Mouse (Mus musculus) forebrain, embryonic 12.5 days (tissue): ENCODE data around the gene Ceacam15. TPM values are rescaled to one million over a fixed set of nuclear protein-coding genes. Genes with fewer than 3 reads are reported as not detected.
"Not testable (repeated sequence)": the region's sequence is repeated elsewhere in the genome, so short reads cannot be mapped to it uniquely, and the experiment has no call there.

ENCODE experiments used
- ATAC-seq: fragments of 200-750 bp; cut with Nextera tagmentation; 2 replicates; pipeline ENCODE4 v1.8.0; 2017; ENCODE audit warnings: moderate TSS enrichment; ENCODE audit not compliant: low FRiP score
- H3K27ac ChIP-seq: fragments of 300-500 bp; sonication (generic); 2 replicates; pipeline ENCODE4 v1.5.1; 2016; ENCODE audit warnings: mild to moderate bottlenecking
- H3K27me3 ChIP-seq: fragments of 300-500 bp; sonication (generic); 2 replicates; pipeline ENCODE4 v1.6.1; 2016; ENCODE audit warnings: mild to moderate bottlenecking
- H3K36me3 ChIP-seq: fragments of 300-500 bp; sonication (generic); replicated peaks from 2 replicates; pipeline ENCODE4 v1.6.1; 2016; ENCODE audit warnings: mild to moderate bottlenecking
- H3K4me1 ChIP-seq: fragments of 300-500 bp; sonication (generic); 2 replicates; pipeline ENCODE4 v1.6.1; 2016
- H3K4me2 ChIP-seq: fragments of 300-500 bp; sonication (generic); 2 replicates; pipeline ENCODE4 v1.6.1; 2016; ENCODE audit warnings: mild to moderate bottlenecking, moderate library complexity
- H3K4me3 ChIP-seq: fragments of 300-500 bp; sonication (generic); replicated peaks from 2 replicates; pipeline ENCODE4 v1.5.1; 2016; ENCODE audit warnings: mild to moderate bottlenecking
- H3K9ac ChIP-seq: fragments of 300-500 bp; sonication (generic); 2 replicates; pipeline ENCODE4 v1.6.1; 2016; ENCODE audit warnings: mild to moderate bottlenecking
- H3K9me3 ChIP-seq: fragments of 300-500 bp; sonication (generic); 2 replicates; pipeline ENCODE4 v1.6.1; 2016
- WGBS: fragments of 180-500 bp; shearing (Covaris S2); methylation state at CpG from one replicate; pipeline ENCODE4 v1.1.7; 2016; 5-methylcytosine and 5-hydroxymethylcytosine counted together
- polyA plus RNA-seq: library from polyadenylated mRNA; unstranded; fragments of >200 nt; fragmentation: Nextera tagmentation; extraction: Ambion mirVana; gene quantifications from 2 replicates; pipeline ENCODE4 v1.2.1, GENCODE M21; 2016

Ceacam15 gene
- polyA plus RNA-seq, 1 experiment from 2014 or later = not detected

GRCm38 (mm10) chr7:16674699-16675098 lies 806 bp downstream of the Ceacam15 start:
- ATAC-seq, H3K9ac ChIP-seq, H3K4me1 ChIP-seq, H3K27me3 ChIP-seq, H3K36me3 ChIP-seq, H3K4me2 ChIP-seq, H3K4me3 ChIP-seq, H3K27ac ChIP-seq, H3K9me3 ChIP-seq: not testable (repeated sequence)
- WGBS = 47% methylated on average over 5 of the region's 5 CpGs

DNA sequence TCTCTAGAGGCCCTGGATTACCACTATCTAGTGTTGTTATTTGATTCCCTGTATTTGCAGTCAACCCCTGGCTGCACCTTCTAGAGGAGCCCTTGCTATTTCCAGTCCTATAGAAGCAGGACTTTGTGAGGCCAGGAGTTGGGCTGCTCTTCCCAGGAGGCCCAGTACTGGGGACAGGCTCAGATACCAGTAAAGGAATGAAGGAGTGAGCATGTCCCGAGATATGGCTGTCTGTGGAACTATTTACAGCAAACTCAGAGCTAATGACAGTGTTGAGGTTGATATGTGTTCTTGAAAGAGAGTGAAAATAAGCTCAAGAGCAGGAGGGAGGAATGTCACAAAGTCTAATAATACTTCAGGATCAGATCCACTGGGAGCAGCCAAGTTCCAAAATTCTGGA lies 1.7 kb downstream of the Ceacam15 start:
- no peaks in the 10 kb centered on the region for H3K27me3 ChIP-seq
- no peak overlapping the region for H3K27ac ChIP-seq
- H3K9me3 ChIP-seq = no peaks in the 10 kb centered on the region
- H3K4me2 ChIP-seq = no peak overlapping the region
- no peak overlapping the region for H3K4me3 ChIP-seq
- no peaks in the 10 kb centered on the region for H3K4me1 ChIP-seq
- no peak overlapping the region for H3K9ac ChIP-seq
- WGBS = 79% methylated on average over 1 of the region's 1 CpGs
- no peaks in the 10 kb centered on the region for H3K36me3 ChIP-seq
- no peak for ATAC-seq

DNA sequence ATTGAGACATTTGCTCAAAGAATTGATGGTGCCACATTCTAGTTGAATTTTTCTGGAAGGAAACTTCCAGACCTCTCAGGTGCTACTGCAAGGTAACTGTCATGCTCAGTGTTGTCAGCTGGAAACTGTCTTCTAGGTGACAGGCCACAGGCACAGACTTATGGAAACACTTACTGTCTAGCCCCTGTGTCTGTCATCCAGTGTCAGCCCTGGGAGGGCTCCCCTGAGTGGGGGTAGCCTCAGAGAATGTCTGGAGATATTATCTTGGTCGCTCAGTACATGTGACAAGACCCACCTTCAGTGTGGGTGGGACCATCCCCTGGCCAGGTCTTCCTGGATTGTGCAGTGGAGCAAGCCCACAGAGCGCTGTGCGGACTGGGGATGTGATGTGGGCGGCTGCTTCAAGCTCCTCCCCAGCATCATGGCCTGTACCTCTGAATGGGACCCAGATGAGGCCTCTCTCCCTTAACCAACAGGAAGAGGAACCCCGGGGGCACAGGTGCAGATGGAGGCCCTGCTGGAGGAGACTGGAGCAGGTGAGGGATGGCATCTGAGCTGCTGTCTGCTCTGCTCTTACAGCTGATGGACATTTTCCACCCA lies 7.1 kb downstream of the Ceacam15 start:
- H3K27ac ChIP-seq, ATAC-seq, H3K4me3 ChIP-seq, H3K9me3 ChIP-seq, H3K4me1 ChIP-seq, H3K4me2 ChIP-seq, H3K27me3 ChIP-seq, H3K36me3 ChIP-seq, H3K9ac ChIP-seq: not testable (repeated sequence)
- 84% methylated on average over 5 of the region's 5 CpGs for WGBS

DNA sequence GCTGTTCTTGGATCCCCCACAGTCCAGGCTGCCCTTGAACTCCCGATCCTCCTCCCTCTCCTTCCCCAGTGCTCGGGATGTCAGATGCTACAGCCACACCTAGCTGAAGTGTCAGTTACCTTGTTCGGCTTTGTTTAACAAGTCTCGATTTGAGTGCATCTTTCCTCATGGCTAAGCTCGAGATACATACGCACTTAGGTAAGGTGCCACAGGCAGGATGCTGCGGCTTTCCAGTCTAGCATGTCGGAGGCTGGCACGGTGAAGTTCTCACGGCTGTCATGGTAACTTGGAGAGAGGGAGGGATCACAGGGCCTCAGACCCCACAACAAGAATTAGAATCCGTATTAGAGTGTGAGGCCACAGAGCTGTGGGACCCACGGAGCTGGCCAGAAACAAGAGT lies 31.2 kb downstream of the Ceacam15 start:
- Histone ChIP-seq H3K27ac (no peak overlapping the region), H3K4me2 (no peak overlapping the region), H3K4me1 (no peaks in the 10 kb centered on the region), H3K9me3 (no peaks in the 10 kb centered on the region), H3K27me3 (no peaks in the 10 kb centered on the region), H3K4me3 (no peak overlapping the region), H3K36me3 (no peaks in the 10 kb centered on the region), H3K9ac (no peak overlapping the region)
- ATAC-seq = no peak
- WGBS = 70% methylated on average over 12 of the region's 12 CpGs

GRCm38 (mm10) chr7:16643106-16643505 lies 32.4 kb downstream of the Ceacam15 start:
- not testable (repeated sequence) for H3K9ac ChIP-seq, ATAC-seq, H3K36me3 ChIP-seq, H3K4me1 ChIP-seq, H3K9me3 ChIP-seq, H3K27ac ChIP-seq, H3K4me3 ChIP-seq, H3K27me3 ChIP-seq, H3K4me2 ChIP-seq
- 80% methylated on average over 4 of the region's 4 CpGs for WGBS

DNA sequence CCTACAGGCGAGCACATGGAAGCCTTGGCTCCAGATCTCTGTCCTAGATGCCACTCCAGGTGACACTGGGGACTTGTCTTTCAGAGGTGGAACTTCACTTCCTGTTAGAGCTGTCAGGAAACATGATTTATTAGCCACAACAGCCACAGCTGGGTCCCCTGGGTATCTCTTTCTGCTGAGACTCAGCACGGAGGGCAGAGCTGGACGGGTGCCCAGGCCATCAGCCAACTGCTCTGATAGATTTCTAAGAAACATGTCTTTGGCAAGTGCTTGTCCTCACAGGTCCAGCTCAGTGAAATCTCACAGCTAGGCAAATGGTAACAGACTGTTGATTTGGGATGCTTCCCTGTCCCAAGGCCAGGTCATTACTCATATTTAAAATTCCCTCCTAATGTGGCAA lies 36.5 kb downstream of the Ceacam15 start:
- Histone ChIP-seq H3K4me3 (no peak overlapping the region), H3K9me3 (no peaks in the 10 kb centered on the region), H3K27me3 (0 out of 2 replicates have a peak, but pooled peaks cover 9% of the 10 kb centered on the region), H3K27ac (no peak overlapping the region), H3K4me2 (no peak overlapping the region), H3K9ac (no peak overlapping the region), H3K4me1 (no peaks in the 10 kb centered on the region), H3K36me3 (no peaks in the 10 kb centered on the region)
- ATAC-seq = no peak
- WGBS = 85% methylated on average over 3 of the region's 3 CpGs

- Histone ChIP-seq H3K4me1 (no peaks in the 10 kb centered on the region), H3K27me3 (0 out of 2 replicates have a peak, but pooled peaks cover 13% of the 10 kb centered on the region), H3K36me3 (no peaks in the 10 kb centered on the region), H3K4me3 (no peak overlapping the region), H3K4me2 (no peak overlapping the region), H3K9me3 (no peaks in the 10 kb centered on the region), H3K9ac (no peak overlapping the region), H3K27ac (no peak overlapping the region)
- ATAC-seq = no peak
- 47% methylated on average over 3 of the region's 3 CpGs for WGBS
These were observed 40.4 kb downstream of the Ceacam15 start for GRCm38 (mm10) chr7:16635116-16635515.

GRCm38 (mm10) chr7:16633913-16634312 lies 41.6 kb downstream of the Ceacam15 start:
- 15% methylated on average over 10 of the region's 10 CpGs for WGBS
- H3K4me3 ChIP-seq, H3K4me1 ChIP-seq, H3K27ac ChIP-seq, H3K36me3 ChIP-seq, H3K4me2 ChIP-seq, H3K9me3 ChIP-seq, H3K9ac ChIP-seq: not testable (repeated sequence)
- H3K27me3 ChIP-seq = 0 out of 2 replicates have a peak, but pooled peaks cover 16% of the 10 kb centered on the region
- 0 out of 2 replicates have a peak, but pooled peaks have one; percentile 49 for ATAC-seq

- H3K4me3 ChIP-seq = no peak overlapping the region
- H3K4me2 ChIP-seq = no peak overlapping the region
- no peak overlapping the region for H3K27ac ChIP-seq
- no peaks in the 10 kb centered on the region for H3K36me3 ChIP-seq
- no peak overlapping the region for H3K9ac ChIP-seq
- H3K27me3 ChIP-seq = 0 out of 2 replicates have a peak, but pooled peaks cover 16% of the 10 kb centered on the region
- no peaks in the 10 kb centered on the region for H3K9me3 ChIP-seq
- no peaks in the 10 kb centered on the region for H3K4me1 ChIP-seq
- WGBS = 66% methylated on average over 4 of the region's 4 CpGs
- ATAC-seq = no peak
These were observed 43.6 kb downstream of the Ceacam15 start for GRCm38 (mm10) chr7:16631932-16632331.

DNA sequence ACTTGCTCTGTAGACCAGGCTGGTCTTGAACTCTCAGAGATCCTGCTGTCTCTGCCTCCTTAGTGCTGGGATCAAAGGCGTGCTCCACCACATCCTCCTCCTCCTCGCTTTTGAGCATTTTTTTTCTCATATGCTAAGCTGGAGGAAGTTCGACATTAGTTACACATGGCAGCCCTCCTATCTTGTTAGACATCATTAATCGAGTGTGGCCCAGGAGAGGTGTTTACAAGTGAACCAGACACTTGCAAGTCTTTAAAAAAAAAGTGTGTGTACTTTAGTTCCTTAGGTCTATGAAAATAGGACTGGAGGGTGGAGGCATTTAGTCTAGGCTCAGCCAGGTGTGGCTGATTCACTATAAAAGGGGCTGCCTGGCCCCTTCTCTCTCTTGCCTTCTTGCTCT lies 44.5 kb downstream of the Ceacam15 start:
- Histone ChIP-seq H3K36me3 (no peaks in the 10 kb centered on the region), H3K4me2 (no peak overlapping the region), H3K9ac (no peak overlapping the region), H3K27me3 (0 out of 2 replicates have a peak, but pooled peaks cover 16% of the 10 kb centered on the region), H3K4me1 (no peaks in the 10 kb centered on the region), H3K9me3 (no peaks in the 10 kb centered on the region), H3K27ac (no peak overlapping the region), H3K4me3 (no peak overlapping the region)
- WGBS = 80% methylated on average over 4 of the region's 4 CpGs
- no peak for ATAC-seq

- ATAC-seq = 0 out of 2 replicates have a peak, but pooled peaks have one; percentile 24
- no peaks in the 10 kb centered on the region for H3K36me3 ChIP-seq
- H3K9me3 ChIP-seq = no peaks in the 10 kb centered on the region
- no peak overlapping the region for H3K27ac ChIP-seq
- 21% methylated on average over 10 of the region's 10 CpGs for WGBS
- no peak overlapping the region for H3K4me3 ChIP-seq
- no peak overlapping the region for H3K4me2 ChIP-seq
- H3K27me3 ChIP-seq = peaks cover 7% of the 10 kb centered on the region; the same call in 1 of the 2 replicates
- no peaks in the 10 kb centered on the region for H3K4me1 ChIP-seq
- H3K9ac ChIP-seq = no peak overlapping the region
These were observed 45.8 kb downstream of the Ceacam15 start for GRCm38 (mm10) chr7:16629598-16630296.

GRCm38 (mm10) chr7:16628096-16628771 lies 47.3 kb downstream of the Ceacam15 start:
- Histone ChIP-seq H3K36me3 (no peaks in the 10 kb centered on the region), H3K9ac (no peak overlapping the region), H3K27me3 (peaks cover 10% of the 10 kb centered on the region; the same call in 1 of the 2 replicates), H3K4me1 (no peaks in the 10 kb centered on the region), H3K4me2 (no peak overlapping the region), H3K4me3 (no peak overlapping the region), H3K9me3 (no peaks in the 10 kb centered on the region), H3K27ac (no peak overlapping the region)
- WGBS = 39% methylated on average over 12 of the region's 12 CpGs
- peak; percentile 80 for ATAC-seq
